In the genomic region with DNA sequence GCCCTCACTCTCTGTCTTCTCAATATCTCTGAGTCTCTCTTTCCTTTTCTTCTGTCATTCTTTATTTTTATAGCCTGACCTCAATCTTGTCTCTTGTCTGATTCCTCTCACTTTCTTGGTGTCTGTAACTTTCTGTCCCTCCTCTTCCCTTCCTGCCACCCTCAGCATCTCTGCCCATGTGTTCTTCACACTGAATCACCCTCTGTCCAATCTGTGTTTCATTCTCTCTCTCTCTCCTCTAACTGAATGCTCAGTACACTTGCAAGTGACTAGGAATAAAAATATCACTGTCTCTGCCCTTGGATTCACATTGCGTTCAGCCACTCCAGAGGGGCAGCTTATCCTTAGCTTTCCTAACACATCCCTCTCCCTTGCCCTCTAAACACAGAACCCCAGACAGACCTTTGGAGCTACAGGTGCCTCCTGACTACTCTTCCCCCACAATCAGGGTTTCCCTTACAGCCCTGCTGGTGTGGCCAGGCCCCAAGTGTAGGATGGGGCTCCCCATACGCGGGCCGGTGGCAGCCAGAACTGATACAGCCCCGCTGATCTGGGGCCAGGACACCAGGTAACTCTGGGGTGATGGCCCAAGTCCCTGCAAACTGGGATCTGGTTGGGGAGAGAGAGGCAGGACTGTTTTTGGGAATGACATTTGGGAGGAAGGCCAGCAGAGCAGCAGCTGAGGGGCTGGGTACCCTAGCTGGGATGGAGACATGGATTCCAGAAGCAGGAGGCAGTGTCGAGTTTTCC, we compare ENCODE assay signal across 10 mouse cellular contexts. TPM values are rescaled to one million over a fixed set of nuclear protein-coding genes. Genes with fewer than 3 reads are reported as not detected.
DNase-seq lines count a peak whose midpoint lies in the region; ATAC-seq and TF ChIP-seq lines count a peak whose summit lies in the region.
"Had no signal": no experiment of that assay in that cellular context is flagged by ENCODE, and none has a peak within 500 bp of the region (broad histone marks: within the 10 kb centered on the region; RNA-seq: fewer than 3 reads in every experiment).

No protein-coding gene starts in this region.

- DNase-seq in cerebellum, adult 11-12 months, result peak; percentile 36
- no peak for DNase-seq in cerebellum, adult 11 months
- peak; percentile 32 to 36 for DNase-seq in heart, postnatal 10 days
- DNase-seq in adrenal gland, adult 2 months, result no peak
- no peak for DNase-seq in layer of hippocampus, adult 11-12 months (ENCODE audit: low spot score)
- no peak for DNase-seq in adrenal gland, adult 18-20 months (ENCODE audit: low spot score in 2 of 2)
- DNase-seq: right cerebral cortex, postnatal 25 days had no signal

- peaks cover 6% of the 10 kb centered on the region; the same call in 1 of the 2 replicates for H3K36me3 ChIP-seq in liver, embryonic 16.5 days (ENCODE audit: control insufficient read depth, insufficient read depth)

- no peak for TF ChIP-seq CTCF in bone marrow macrophage, adult 2 months (IDR thresholded peaks at IDR 0.05; ENCODE audit: low read depth, low read length)

- peaks cover 9% of the 10 kb centered on the region for H3K27me3 ChIP-seq in liver, embryonic 16.5 days (ENCODE audit: control insufficient read depth, insufficient read depth, low read depth, low read length)

- no peak overlapping the region for H3K27ac ChIP-seq in bone marrow macrophage, adult 2 months (ENCODE audit: insufficient read depth, low read depth, low read length)
- H3K27ac ChIP-seq in liver, embryonic 16.5 days (ENCODE audit: low read length), result peak overlapping the region; percentile 29; the same call in 1 of the 2 replicates

- H3K4me1 ChIP-seq in bone marrow macrophage, adult 2 months (ENCODE audit: control insufficient read depth, insufficient read depth, low read length), result peaks cover 15% of the 10 kb centered on the region
- peaks cover 17% of the 10 kb centered on the region for H3K4me1 ChIP-seq in liver, embryonic 16.5 days (ENCODE audit: control insufficient read depth, low read depth, low read length)

- WGBS in liver, embryonic 16.5 days (ENCODE audit: insufficient replicate concordance), result 75% methylated on average over 6 of the region's 6 CpGs

- peak overlapping the region; percentile 77 for H3K4me2 ChIP-seq in liver, embryonic 16.5 days (ENCODE audit: low read depth, low read length)

- no peak overlapping the region for H3K9ac ChIP-seq in liver, embryonic 16.5 days (ENCODE audit: low read depth, low read length)

- ATAC-seq in liver, embryonic 16.5 days (ENCODE audit: low read depth), result no peak

- intact Hi-C loops in heart, postnatal 10 days (cut with DNase I), result loop anchor here (2.0 to 5.0 kb wide), 2 partner anchors 55 kb away; a partner anchor contains a TSS

- TF ChIP-seq POLR2A in bone marrow macrophage, adult 2 months (IDR thresholded peaks at IDR 0.05; ENCODE audit: borderline replicate concordance, low read depth, low read length), result no peak

- peak overlapping the region; percentile 86 for H3K4me3 ChIP-seq in bone marrow macrophage, adult 2 months (ENCODE audit: insufficient read depth, low read length)
- peak overlapping the region; percentile 68 for H3K4me3 ChIP-seq in liver, embryonic 16.5 days (ENCODE audit: low read depth, low read length)

- no peaks in the 10 kb centered on the region for H3K9me3 ChIP-seq in liver, embryonic 16.5 days (replicated peaks; ENCODE audit: control insufficient read depth, low read length)

RNA-seq across cellular contexts. Expression of a gene that starts 1.8 kb away (rescaled TPM):
- 56.2 and 57.9 TPM in 2 replicates for polyA plus RNA-seq in bone marrow macrophage, adult 2 months (2012; ENCODE audit: insufficient read depth, insufficient read length, missing spikeins)
- 100 to 1,000 TPM; 279 to 286 TPM for total RNA-seq in heart, postnatal 10 days (2021)
- polyA plus RNA-seq in liver, embryonic 16.5 days (2015; fragmentation: Nextera tagmentation; extraction: Ambion mirVana), result 0.77 and 1.1 TPM in 2 replicates
- 100 to 1,000 TPM; 184 to 214 TPM for total RNA-seq in adrenal gland, adult 2 months (2021)
- polyA plus RNA-seq in adrenal gland, adult 2 months (2012; rRNA removed), result 71.5 and 79.5 TPM in 2 replicates
- total RNA-seq in adrenal gland, adult 18-20 months (2021), result 100 to 1,000 TPM; 153 to 212 TPM

RNA-seq across cellular contexts. Expression of a gene that starts 2.2 kb away (rescaled TPM):
- 1.7 TPM in 1 of 2 replicates, not detected in the other for polyA plus RNA-seq in bone marrow macrophage, adult 2 months (2012; ENCODE audit: insufficient read depth, insufficient read length, missing spikeins)
- 1 to 10 TPM; 2.6 to 3.0 TPM for total RNA-seq in heart, postnatal 10 days (2021)
- polyA plus RNA-seq in liver, embryonic 16.5 days (2015; fragmentation: Nextera tagmentation; extraction: Ambion mirVana), result 1.1 and 1.4 TPM in 2 replicates
- total RNA-seq in adrenal gland, adult 2 months (2021), result 10 to 100 TPM in 1 of 2 experiments, 1 to 10 TPM in 1; 8.2 to 15.7 TPM
- 12.9 and 15.8 TPM in 2 replicates for polyA plus RNA-seq in adrenal gland, adult 2 months (2012; rRNA removed)
- 10 to 100 TPM in 1 of 2 experiments, 1 to 10 TPM in 1; 6.8 to 14.0 TPM for total RNA-seq in adrenal gland, adult 18-20 months (2021)
- total RNA-seq: granulocyte monocyte progenitor cell, adult 5-6 weeks had no signal

RNA-seq across cellular contexts. Expression of a gene that starts 14.3 kb away (rescaled TPM):
- polyA plus RNA-seq in bone marrow macrophage, adult 2 months (2012; ENCODE audit: insufficient read depth, insufficient read length, missing spikeins), result 71.4 and 84.6 TPM in 2 replicates
- total RNA-seq in heart, postnatal 10 days (2021), result 10 to 100 TPM; 31.2 to 32.8 TPM
- polyA plus RNA-seq in liver, embryonic 16.5 days (2015; fragmentation: Nextera tagmentation; extraction: Ambion mirVana), result 3.0 and 4.3 TPM in 2 replicates
- total RNA-seq in adrenal gland, adult 2 months (2021), result 10 to 100 TPM; 36.8 to 51.7 TPM
- polyA plus RNA-seq in adrenal gland, adult 2 months (2012; rRNA removed), result 44.8 and 58.4 TPM in 2 replicates
- total RNA-seq in adrenal gland, adult 18-20 months (2021), result 10 to 100 TPM; 43.7 to 54.7 TPM

RNA-seq across cellular contexts. Expression of a gene that starts 32.9 kb away (rescaled TPM):
- 86.8 and 101 TPM in 2 replicates for polyA plus RNA-seq in bone marrow macrophage, adult 2 months (2012; ENCODE audit: insufficient read depth, insufficient read length, missing spikeins)
- total RNA-seq in heart, postnatal 10 days (2021), result 10 to 100 TPM; 86.0 to 88.2 TPM
- polyA plus RNA-seq in liver, embryonic 16.5 days (2015; fragmentation: Nextera tagmentation; extraction: Ambion mirVana), result 57.5 and 59.7 TPM in 2 replicates
- total RNA-seq in adrenal gland, adult 2 months (2021), result 10 to 100 TPM; 83.5 to 85.9 TPM
- polyA plus RNA-seq in adrenal gland, adult 2 months (2012; rRNA removed), result 12.3 and 16.0 TPM in 2 replicates
- 10 to 100 TPM; 70.4 to 91.3 TPM for total RNA-seq in adrenal gland, adult 18-20 months (2021)

RNA-seq across cellular contexts. Expression of a gene that starts 45.2 kb away (rescaled TPM):
- 4.7 and 7.4 TPM in 2 replicates for polyA plus RNA-seq in bone marrow macrophage, adult 2 months (2012; ENCODE audit: insufficient read depth, insufficient read length, missing spikeins)
- total RNA-seq in heart, postnatal 10 days (2021), result 1,000 to 10,000 TPM; 1,599 to 1,711 TPM
- polyA plus RNA-seq in liver, embryonic 16.5 days (2015; fragmentation: Nextera tagmentation; extraction: Ambion mirVana), result 11.6 and 22.1 TPM in 2 replicates
- 10 to 100 TPM; 18.3 to 67.6 TPM for total RNA-seq in adrenal gland, adult 2 months (2021)
- polyA plus RNA-seq in adrenal gland, adult 2 months (2012; rRNA removed), result 8.0 and 16.9 TPM in 2 replicates
- 10 to 100 TPM; 29.0 to 44.2 TPM for total RNA-seq in adrenal gland, adult 18-20 months (2021)

Comparison
In these comparisons a context has a peak if more than half of its experiments do, and no peak if none do; other contexts are left out.
1. DNase-seq: peak in cerebellum, adult 11-12 months (single experiment) and heart, postnatal 10 days (2 of 2); none in cerebellum, adult 11 months (single experiment), adrenal gland, adult 2 months (single experiment), layer of hippocampus, adult 11-12 months (single experiment) and adrenal gland, adult 18-20 months (0 of 2).